Mouse (Mus musculus) ES-Bruce4 (cell line): ENCODE data around the gene Deup1.

Source experiments
- CTCF ChIP-seq: IDR thresholded peaks from one replicate; pipeline ENCODE4 v1.8.1; 2011; ENCODE audit warnings: low read depth, low read length
- EP300 ChIP-seq: IDR thresholded peaks from 2 replicates; pipeline ENCODE4 v1.6.1; 2011; ENCODE audit warnings: low read depth, low read length; ENCODE audit not compliant: insufficient read depth

- TF ChIP-seq CTCF (no peak), EP300 (no peak)
Measured at GRCm38 (mm10) chr9:15512918-15513317, 114.8 kb downstream of the Deup1 start.
